Mouse (Mus musculus): ENCODE measurements around the gene B3galt5.

The B3galt5 gene

GRCm38 (mm10) chr16:96348070-96348469, 112.5 kb downstream of the B3galt5 start:
- peak; percentile 41 for DNase-seq

- no peak for DNase-seq
Measured at GRCm38 (mm10) chr16:96348766-96349165, 113.2 kb downstream of the B3galt5 start.

GRCm38 (mm10) chr16:96351520-96351919, 115.9 kb downstream of the B3galt5 start:
- DNase-seq = no peak

GRCm38 (mm10) chr16:96353296-96353896, 117.8 kb downstream of the B3galt5 start:
- DNase-seq = no peak

- no peak for DNase-seq
Measured at GRCm38 (mm10) chr16:96353996-96354395, 118.4 kb downstream of the B3galt5 start.

- peak; percentile 91 for DNase-seq
Measured at GRCm38 (mm10) chr16:96357903-96358302, 122.3 kb downstream of the B3galt5 start.

GRCm38 (mm10) chr16:96361305-96362124, 125.9 kb downstream of the B3galt5 start:
- peak; percentile 84 for DNase-seq

- DNase-seq = no peak
Measured at GRCm38 (mm10) chr16:96362873-96363272, 127.3 kb downstream of the B3galt5 start.

GRCm38 (mm10) chr16:96363277-96363676, 127.7 kb downstream of the B3galt5 start:
- DNase-seq = no peak

GRCm38 (mm10) chr16:96364870-96365269, 129.3 kb downstream of the B3galt5 start:
- no peak for DNase-seq

Measured in lung, postnatal 36 days (tissue).